Mouse (Mus musculus): ENCODE measurements around the gene Osbpl10.

- TF ChIP-seq CTCF (IDR thresholded peaks at IDR 0.05; ENCODE audit: extremely low read depth, insufficient read length, insufficient replicate concordance, low read depth, low read length) (no peak), POLR2A (IDR thresholded peaks at IDR 0.05; ENCODE audit: low read depth, low read length) (no peak)
These were observed 25.5 kb upstream of the Osbpl10 start for GRCm38 (mm10) chr9:114952866-114953265.

Measured in small intestine, adult 2 months (tissue).